In genomic region chr16:38602989-38603804, GRCm38 (mm10) we compare ENCODE assay signal across 8 mouse cellular contexts. TPM values are rescaled to one million over a fixed set of nuclear protein-coding genes. Genes with fewer than 3 reads are reported as not detected.
DNase-seq lines count a peak whose midpoint lies in the region; TF ChIP-seq lines count a peak whose summit lies in the region.

No protein-coding gene starts in this region.

- no peak for TF ChIP-seq CTCF in MEL (IDR thresholded peaks at IDR 0.05 in 2 of 3, conservative IDR thresholded peaks at IDR 0.05 in 1 of 3; ENCODE audit: control insufficient read depth in 1 of 3, insufficient read depth in 1 of 3, low read depth in 2 of 3, low read length in 3 of 3, poor library complexity in 1 of 3, severe bottlenecking in 1 of 3)

- no peak for TF ChIP-seq RAD21 in MEL (IDR thresholded peaks at IDR 0.05; ENCODE audit: low read depth, low read length)

- H3K36me3 ChIP-seq in MEL (ENCODE audit: control insufficient read depth in 1 of 2, insufficient read depth in 2 of 2, low read length in 2 of 2) = peaks cover 0 to 3% of the 10 kb centered on the region in 2 experiments; a peak in 1 of 4 replicates

- peak in 1 of 2 experiments; percentile 76; a peak in 2 of 4 replicates for TF ChIP-seq POLR2A in MEL (IDR thresholded peaks at IDR 0.05; ENCODE audit: control insufficient read depth in 1 of 2, insufficient read depth in 1 of 2, low read depth in 1 of 2, low read length in 2 of 2, poor library complexity in 1 of 2)

- no peaks in the 10 kb centered on the region for H3K79me2 ChIP-seq in MEL (ENCODE audit: control insufficient read depth, insufficient read depth, low read length, poor library complexity)

- no peak overlapping the region for H3K27ac ChIP-seq in MEL (ENCODE audit: control insufficient read depth, low read depth, low read length)

- H3K4me3 ChIP-seq in MEL (ENCODE audit: control insufficient read depth in 1 of 2, insufficient read depth in 1 of 2, low read depth in 2 of 2, low read length in 2 of 2) = peak overlapping the region; percentile 51 to 67

- peak overlapping the region; percentile 50; the same call in 1 of the 2 replicates for H3K9ac ChIP-seq in MEL (ENCODE audit: control insufficient read depth, low read depth, low read length, poor library complexity, severe bottlenecking)

- no peaks in the 10 kb centered on the region; a peak in 1 of 4 replicates for H3K27me3 ChIP-seq in MEL (ENCODE audit: control insufficient read depth in 1 of 2, insufficient read depth in 2 of 2, low read length in 2 of 2)

- TF ChIP-seq EP300 in MEL (IDR thresholded peaks at IDR 0.05; ENCODE audit: low read depth in 1 of 2, low read length in 2 of 2) = no peak

- intact Hi-C loops in heart, postnatal 10 days (cut with DNase I) = no loop called here
- intact Hi-C loops in left cerebral cortex, postnatal 25 days (cut with DNase I) = no loop called here

- peak; percentile 11 to 35 for DNase-seq in kidney, postnatal 4 days
- DNase-seq in kidney, adult 18-20 months = no peak
- DNase-seq in MEL (ENCODE audit: low read depth, low spot score) (peak; percentile 79), adipocyte (ENCODE audit: low spot score) (no peak)
- peak; percentile 52 to 64 for DNase-seq in cerebellum, postnatal 14 days
- DNase-seq in heart, postnatal 10 days = peak; percentile 48 to 58
- peak; percentile 8 to 29 for DNase-seq in left cerebral cortex, postnatal 25 days (ENCODE audit: low spot score in 2 of 2)
- DNase-seq in telencephalon, adult 2 months (ENCODE audit: low read depth, low spot score) = peak; percentile 53

- H3K9me3 ChIP-seq in MEL (replicated peaks; ENCODE audit: insufficient read depth, low read length) = no peaks in the 10 kb centered on the region

- peaks cover 0 to 6% of the 10 kb centered on the region in 2 experiments; a peak in 1 of 4 replicates for H3K4me1 ChIP-seq in MEL (ENCODE audit: control insufficient read depth in 1 of 2, insufficient read depth in 2 of 2, low read length in 2 of 2)

TF ChIP-seq in MEL, 35 proteins besides CTCF, POLR2A, EP300 and RAD21:
- no peak for TF ChIP-seq ZNF384 (IDR thresholded peaks at IDR 0.05; ENCODE audit: low read depth, low read length)
- TF ChIP-seq SIN3A (IDR thresholded peaks at IDR 0.05; ENCODE audit: low read length) = no peak
- TF ChIP-seq NELFE (IDR thresholded peaks at IDR 0.05; ENCODE audit: low read depth, low read length) = peak; percentile 47
- peak; percentile 33; the same call in 1 of the 2 replicates for TF ChIP-seq ELF1 (IDR thresholded peaks at IDR 0.05; ENCODE audit: low read depth, low read length)
- peak; percentile 49; the same call in 1 of the 2 replicates for TF ChIP-seq TBP (IDR thresholded peaks at IDR 0.05; ENCODE audit: low read depth, low read length)
- peak; percentile 21; the same call in 1 of the 2 replicates for TF ChIP-seq TCF12 (IDR thresholded peaks at IDR 0.05; ENCODE audit: low read depth, low read length)
- TF ChIP-seq HCFC1 (IDR thresholded peaks at IDR 0.05; ENCODE audit: low read depth, low read length) = 0 out of 2 replicates have a peak, but pooled peaks have one; percentile 44
TF ChIP-seq in MEL: peak in this region for 5.

RNA-seq across cellular contexts. Expression of gene Tmem39a, which starts 44.7 kb away (rescaled TPM):
- 34.2 and 38.1 TPM in 2 replicates for total RNA-seq in MEL (2012; rRNA removed)
- polyA plus RNA-seq in MEL (2012; ENCODE audit: insufficient read depth in 1 of 2, insufficient read length in 2 of 2, low read depth in 1 of 2, low replicate concordance in 2 of 2, missing spikeins in 1 of 2) = 100 to 1,000 TPM; 116 to 352 TPM
- 10 to 100 TPM; 24.2 to 30.8 TPM for total RNA-seq in heart, postnatal 10 days (2021)
- 10 to 100 TPM; 18.7 to 23.5 TPM for total RNA-seq in left cerebral cortex, postnatal 25 days (2021)

RNA-seq across cellular contexts. Expression of gene Poglut1, which starts 53.1 kb away (rescaled TPM):
- 17.7 and 17.9 TPM in 2 replicates for total RNA-seq in MEL (2012; rRNA removed)
- polyA plus RNA-seq in MEL (2012; ENCODE audit: insufficient read depth in 1 of 2, insufficient read length in 2 of 2, low read depth in 1 of 2, low replicate concordance in 2 of 2, missing spikeins in 1 of 2) = 10 to 100 TPM in 1 of 2 experiments, not detected in 1; 28.6 TPM
- total RNA-seq in heart, postnatal 10 days (2021) = 10 to 100 TPM; 14.0 to 15.5 TPM
- 10 to 100 TPM; 41.1 to 44.8 TPM for total RNA-seq in left cerebral cortex, postnatal 25 days (2021)

Comparison
In these comparisons a context has a peak if more than half of its experiments do, and no peak if none do; other contexts are left out.
1. DNase-seq: peak in kidney, postnatal 4 days (2 of 2), MEL (single experiment), cerebellum, postnatal 14 days (2 of 2), heart, postnatal 10 days (2 of 2), left cerebral cortex, postnatal 25 days (2 of 2) and telencephalon, adult 2 months (single experiment); none in kidney, adult 18-20 months (single experiment) and adipocyte (single experiment).